Mouse (Mus musculus) MN1 (cell line): Measurements from ENCODE around the gene Plcg1.
A peak's percentile ranks its signal among the peaks of the same experiment; 100 is the strongest.

Experiments
- DNase-seq: peaks from one replicate; pipeline ENCODE4 v3.0.0-alpha.2; 2016; ENCODE audit warnings: low spot score

Gene Plcg1

DNA sequence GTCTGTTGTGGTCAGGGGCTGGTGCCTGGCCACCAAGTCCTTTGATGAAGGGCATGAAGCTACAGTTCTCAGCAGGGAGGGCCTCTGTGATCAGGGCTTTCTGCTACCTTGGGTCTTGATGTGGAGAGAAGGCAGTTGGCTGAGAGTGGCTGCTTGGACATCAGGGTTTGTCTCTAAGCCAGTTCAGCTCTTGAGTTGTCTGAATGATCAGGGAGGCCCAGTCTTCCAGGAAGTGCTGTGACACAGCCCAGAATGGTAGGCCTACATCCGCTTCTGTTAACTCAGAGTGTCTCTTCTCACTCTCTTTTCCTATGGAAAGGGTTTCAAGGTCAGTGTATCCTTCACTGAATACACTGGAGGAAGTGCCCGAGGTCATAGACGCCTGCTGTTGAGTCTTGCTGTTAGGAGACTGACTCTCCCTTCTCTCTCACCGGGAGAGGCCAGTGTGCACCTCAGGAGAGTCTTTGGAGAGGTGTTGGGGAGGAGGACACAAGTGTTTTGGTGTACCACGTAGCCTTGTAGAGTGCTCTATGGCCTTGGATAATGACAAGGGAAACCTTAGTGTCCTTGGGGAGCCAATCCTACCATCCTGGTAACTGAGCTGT, 4.7 kb downstream of the Plcg1 start:
- no peak for DNase-seq

DNA sequence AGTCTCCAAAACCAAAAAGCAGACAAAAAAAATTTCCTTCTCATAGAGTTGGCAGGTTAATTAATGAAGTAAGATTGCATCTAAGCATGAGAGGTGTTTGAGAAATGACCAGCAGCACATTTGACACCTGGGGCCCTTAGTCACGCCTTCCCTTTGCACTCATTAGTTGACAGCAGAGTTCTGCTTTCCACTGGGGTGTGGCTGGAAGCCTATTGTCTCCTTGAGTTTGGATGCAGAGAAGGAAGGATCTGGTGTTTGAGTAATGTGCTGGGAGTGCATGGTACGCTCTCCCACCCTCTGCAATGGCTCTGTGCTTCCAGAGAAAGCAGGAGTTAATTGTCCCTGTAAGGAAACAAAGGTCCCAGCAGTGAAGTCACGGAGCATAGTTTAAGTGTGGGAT, 5.4 kb downstream of the Plcg1 start:
- DNase-seq: no peak

DNA sequence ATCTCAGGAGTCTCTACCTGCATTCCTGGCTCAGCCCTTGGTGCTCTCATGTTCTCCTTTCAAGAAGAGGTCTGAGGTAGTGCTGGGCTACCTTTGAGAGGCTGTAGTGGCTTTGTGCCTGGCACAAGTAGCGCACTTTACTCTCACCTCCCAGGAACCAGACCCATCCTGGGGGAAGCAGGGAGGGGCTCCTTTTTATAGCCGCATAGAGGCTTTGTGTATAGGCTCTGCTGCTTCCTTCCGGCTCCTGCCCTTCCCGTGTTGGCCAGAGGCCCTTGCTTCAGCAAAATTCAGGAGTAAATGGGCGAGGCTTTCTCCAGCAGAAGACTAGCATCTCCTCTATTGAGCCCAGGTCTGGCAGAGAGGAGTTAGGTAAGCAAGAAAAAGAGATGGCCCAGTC, 7.3 kb downstream of the Plcg1 start:
- DNase-seq: no peak

DNA sequence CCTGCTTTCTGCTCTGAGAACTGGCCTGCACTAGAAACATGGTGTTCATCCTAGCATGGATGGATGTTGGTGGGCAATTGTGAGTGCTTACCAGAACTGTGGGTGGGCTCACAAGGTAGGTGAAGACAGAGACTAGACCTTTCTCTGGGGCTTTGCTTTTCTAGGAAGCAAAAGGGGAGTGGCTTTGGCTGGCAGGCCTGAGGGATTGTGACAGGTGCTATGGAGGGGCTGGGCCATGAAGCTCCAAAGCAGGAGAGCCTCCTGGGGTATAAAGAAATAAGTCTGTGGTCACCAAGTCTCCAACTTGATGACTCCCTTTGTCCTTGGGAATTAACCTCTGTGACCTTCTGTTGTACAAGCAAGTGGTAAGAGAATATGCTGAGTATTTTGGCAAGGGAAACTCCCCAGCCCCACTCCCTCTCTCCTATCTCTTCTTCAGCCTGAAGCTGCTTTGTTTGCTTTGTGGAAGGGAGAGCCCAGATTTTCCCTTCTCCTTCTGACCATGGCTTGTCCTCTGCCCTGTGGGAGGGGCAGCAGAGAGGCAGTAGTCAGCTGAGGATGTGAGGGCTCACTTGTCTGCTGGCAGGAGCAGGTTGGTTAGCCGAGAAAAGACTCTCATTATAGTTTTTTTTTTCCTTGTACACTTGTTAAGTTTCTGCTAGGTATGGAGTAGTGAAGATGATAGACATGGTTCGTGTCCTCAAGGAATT, 8.7 kb downstream of the Plcg1 start:
- no peak for DNase-seq

DNA sequence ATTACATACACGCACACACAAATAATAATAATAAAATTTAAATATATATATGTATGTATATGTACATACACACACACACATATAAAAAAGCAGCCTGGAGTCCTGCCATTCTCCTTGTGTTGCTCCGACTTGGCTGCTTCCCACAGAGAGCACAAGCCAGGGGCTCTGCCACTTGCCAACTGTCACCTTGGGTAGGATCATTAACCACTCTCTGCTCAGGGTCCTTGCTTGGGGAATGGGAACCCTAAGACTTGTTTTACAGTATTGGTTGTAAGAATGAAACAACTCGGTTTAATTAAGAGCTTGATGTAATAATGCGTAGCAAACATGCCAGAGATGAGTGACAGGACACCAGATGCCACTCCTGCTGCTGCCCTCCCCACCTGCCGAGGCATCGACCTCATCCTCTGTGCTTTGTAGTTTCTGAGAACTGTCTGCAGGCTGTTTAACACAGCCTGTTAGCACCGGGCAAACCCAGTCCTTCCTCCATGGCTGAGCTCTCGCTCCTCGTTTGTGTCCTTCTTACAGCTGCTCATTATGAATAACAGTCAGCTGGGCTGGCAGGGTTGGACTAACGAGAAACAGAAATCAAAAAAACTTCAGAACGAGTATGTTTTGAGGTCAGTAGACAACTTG, 9.5 kb downstream of the Plcg1 start:
- DNase-seq: no peak

DNA sequence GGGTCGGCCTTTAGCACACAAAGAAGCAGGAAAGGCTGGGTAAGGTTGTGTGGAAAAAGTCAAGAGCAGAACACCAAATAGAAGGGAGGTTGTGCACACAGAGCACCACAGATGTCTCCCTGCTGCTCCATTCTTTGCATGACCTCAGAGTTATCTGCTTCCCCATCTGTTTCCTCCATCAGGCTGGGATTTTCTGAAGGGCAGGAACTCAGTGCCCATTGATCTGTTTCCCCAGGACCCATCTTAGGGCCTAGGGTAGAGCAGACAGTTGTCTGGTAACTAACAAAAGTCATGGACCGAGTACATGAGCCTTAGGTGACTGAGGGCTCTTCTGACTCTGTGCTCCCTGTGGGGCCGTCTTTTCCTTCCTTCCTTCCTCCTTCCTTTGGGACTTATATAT, 10.5 kb downstream of the Plcg1 start:
- DNase-seq: no peak

DNA sequence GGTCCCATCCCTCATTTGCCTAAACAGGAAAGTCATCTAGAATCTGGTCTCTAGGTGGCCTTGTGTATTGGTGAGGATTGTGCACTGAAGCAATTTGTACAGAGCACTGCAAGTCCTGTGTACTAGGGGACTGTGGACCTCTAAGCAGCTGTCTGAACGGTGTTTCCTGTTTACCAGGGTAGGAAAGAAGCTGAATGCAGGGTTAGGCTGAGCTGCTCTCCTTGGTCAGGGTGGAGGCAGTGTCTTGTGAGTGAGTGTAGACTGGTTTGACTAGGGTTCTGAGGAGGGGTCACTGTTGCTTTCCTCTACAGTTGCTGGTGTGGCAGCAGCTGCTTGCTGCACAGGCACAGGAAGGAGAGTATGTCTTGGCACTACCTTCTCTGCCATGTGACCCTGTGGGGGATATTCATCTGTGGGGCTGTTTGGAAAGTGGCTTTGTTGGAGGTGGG, 11.1 kb downstream of the Plcg1 start:
- DNase-seq: no peak

DNA sequence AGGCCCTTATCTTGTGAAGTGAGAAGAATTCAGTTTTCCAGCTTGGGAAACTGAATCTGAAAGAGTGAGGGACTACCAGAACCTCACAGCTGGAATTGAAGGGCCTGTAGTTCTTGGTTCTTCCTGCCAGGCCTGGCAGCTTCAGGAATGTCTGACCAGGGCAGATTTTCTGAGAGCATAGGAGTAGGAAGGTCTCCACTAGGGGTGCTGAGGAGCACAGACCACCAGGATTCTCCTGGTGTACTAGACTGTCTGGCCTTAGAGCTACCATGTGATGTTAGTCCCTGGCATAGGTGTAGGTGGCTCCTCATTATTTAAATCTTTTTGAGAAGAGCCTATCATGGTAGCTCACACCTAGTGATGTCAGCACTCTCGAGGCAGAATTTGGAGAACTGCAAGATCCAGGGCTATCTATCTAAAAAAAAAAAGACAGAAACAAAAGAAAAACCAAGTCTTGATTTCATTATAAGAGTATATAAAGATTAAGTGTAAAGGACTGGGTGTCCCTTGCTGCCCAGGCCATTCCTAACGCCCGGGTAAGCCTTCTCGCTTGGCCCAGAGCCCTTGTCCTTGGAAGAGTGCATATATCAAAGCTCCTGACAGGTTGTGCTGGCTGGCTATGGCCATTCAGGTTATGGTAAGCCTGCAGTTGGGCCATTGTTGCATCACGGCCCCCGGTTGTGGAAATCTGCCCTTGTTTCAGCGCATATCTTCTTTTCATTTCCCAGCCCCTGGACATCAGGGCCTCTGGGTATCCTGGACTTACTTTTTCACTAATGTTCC, 13.1 kb downstream of the Plcg1 start:
- DNase-seq: peak; percentile 31

DNA sequence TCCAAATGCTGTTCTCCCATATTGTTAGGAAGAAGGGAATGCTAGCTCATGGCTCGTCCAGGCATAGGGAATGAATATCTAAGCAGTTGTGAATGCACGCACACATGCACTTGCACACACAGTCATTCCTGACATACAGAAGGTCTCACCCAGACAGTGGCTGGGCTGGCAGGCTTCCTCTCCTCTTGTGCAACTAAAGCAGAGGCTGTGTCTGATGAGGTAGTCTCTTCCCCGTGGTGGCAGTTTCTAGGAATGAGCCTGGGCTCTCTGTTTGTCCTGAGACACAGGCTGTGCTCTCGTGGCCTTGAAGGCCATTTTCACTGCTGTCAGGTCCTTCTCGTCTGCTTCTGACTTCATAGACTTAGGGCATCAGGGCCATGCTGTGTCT, 13.7 kb downstream of the Plcg1 start:
- no peak for DNase-seq

DNA sequence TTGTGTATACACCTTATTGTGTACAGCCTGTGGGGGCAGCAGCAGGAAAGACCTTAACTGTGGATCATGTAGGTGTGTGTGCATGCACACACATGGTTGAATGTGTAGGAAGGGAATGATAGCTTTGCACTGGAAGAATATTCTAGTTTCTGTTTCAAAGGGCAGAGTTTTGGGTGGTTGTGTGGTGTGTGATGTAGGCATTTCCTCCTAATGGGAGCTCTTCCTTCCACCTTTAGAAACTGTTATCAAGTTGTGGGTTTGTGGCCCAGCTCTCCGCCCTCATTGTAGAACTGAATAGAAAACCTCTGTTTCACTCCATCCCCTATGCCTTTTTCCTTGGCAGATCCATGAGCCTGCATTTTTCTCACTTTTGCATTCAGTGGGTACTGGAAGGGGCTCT, 14.4 kb downstream of the Plcg1 start:
- DNase-seq: no peak

DNA sequence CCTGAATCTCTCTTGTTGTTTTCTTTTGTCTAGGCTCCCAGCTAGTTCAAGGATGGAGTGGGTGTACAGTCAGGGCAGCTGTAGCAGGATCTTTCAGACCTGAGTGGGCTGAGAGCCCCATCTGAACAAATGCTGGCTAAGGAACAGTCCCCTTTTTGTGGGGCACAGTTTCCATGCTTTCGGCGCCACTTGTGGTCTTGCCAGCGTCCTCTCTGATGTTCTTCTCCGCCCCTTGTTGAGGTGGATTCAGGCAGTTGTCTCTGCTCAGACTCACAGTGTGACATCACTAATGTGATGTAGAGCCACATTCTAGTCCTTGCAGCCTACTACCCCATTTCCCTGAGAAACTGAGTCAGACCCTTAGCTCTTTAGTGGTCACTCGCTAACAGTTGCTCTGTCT, 15.5 kb downstream of the Plcg1 start:
- no peak for DNase-seq

DNA sequence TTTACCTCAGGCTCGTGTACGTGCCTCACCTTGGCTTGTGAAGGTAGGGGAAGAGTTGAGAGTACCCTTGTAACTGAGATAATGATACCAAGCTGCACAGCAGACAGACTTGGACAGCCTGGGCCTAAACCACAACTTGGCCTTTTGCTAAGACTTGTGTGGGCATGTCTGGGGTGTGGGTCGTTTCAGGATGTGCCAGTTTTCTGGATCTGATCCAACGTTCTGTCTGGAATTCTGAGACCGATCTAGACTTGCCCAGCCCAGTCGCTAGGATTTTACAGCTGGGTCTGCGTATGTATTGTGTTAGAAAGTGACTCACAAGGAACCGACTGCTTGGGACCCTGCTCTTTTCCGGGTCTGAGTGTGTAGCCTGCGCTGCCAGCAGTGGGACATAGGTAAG, 16.0 kb downstream of the Plcg1 start:
- no peak for DNase-seq

DNA sequence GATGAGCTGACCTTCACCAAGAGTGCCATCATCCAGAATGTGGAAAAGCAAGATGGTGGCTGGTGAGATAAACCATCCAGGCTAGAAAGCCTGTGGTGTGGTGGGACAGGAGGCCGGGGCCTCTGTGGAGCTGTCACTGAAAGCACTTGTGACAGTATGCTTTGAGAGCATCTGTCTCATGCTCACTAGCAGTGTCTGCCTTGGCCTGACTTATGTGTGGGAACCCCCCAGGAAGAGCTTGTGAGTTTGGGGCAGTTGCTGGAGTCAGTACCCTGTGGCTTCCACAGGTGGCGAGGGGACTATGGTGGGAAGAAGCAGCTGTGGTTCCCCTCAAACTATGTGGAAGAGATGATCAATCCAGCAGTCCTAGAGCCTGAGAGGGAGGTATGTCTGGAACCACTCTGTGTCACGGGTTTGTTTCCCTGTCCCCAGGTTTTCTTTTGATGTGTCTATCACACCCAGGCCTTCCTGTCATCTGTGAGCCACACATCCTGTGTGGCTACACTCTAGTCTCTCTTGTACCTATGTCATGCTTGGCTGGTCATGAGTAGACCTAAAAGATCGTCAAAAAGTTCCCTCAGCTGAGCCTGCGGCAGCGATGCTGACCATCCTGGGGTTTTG, 25.6 kb downstream of the Plcg1 start:
- no peak for DNase-seq

DNA sequence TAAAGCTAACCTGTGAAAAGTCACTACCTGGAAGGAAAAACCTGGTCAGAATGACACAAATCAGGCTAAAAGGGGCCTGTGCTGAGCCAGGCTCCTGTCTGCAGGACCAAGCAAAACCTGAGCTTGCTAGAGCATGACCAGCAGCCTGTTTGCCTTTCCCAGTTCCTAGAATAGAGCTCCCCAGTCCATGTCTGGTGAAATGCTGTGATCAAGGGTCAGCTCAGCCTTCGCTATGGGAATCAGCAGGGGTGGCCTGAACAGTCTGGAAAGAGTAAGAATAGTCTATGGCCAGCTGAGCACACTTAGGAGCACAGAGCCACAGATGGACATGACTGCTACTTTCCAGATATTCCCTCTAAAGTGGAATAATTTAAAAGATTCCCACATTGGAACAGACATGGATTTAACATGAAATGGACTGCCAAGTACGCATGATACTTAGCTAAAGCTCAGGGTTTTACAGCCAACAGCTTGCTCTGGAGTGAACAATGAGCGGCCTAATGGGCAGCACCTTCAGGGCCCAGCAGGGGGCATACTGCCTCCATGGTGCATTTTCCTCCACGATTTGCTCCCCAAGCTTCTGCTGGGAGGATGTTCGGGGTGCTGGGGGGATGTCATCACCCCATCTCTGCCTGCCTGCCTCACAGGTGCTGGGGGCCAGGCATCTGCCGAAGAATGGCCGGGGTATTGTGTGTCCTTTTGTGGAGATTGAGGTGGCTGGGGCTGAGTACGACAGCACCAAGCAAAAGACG, 29.5 kb downstream of the Plcg1 start:
- DNase-seq: no peak

DNA sequence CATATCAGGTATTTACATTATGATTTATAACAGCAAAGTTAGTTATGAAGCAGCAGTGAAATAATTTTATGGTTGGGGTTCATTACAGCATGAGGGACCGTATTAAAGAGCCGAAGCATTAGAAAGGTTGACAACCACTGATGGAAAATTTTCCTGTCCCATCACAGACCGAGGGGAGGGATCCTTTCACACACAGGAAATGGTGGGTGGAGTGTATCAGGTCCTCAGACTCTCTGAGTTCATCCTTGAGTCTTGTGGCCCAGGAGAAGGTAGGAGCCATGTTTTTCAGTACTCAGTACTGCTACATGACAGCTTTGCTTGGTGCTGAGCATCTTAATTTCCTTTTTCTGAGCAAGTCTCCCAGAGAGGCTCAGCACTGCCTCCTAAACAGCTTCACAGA, 32.7 kb downstream of the Plcg1 start:
- no peak for DNase-seq

DNA sequence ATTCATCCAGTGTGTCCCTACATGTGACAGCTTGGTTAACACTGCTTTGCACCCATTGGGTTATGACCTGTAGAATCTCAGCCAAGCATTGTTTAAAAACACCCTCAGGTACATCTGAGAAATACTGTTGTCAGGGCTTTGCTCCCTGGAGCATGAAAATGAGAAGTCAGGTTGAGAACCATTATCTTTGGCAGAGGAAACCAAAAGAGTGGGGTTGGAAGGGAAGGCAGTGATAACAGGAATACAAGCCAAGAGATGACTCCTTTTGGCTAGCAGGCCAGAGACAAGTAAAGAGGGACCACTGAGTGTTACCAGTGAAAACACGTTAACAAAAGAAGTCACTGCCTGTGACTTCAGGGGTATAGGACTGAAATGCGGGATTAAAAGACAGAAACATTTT, 33.3 kb downstream of the Plcg1 start:
- DNase-seq: no peak

DNA sequence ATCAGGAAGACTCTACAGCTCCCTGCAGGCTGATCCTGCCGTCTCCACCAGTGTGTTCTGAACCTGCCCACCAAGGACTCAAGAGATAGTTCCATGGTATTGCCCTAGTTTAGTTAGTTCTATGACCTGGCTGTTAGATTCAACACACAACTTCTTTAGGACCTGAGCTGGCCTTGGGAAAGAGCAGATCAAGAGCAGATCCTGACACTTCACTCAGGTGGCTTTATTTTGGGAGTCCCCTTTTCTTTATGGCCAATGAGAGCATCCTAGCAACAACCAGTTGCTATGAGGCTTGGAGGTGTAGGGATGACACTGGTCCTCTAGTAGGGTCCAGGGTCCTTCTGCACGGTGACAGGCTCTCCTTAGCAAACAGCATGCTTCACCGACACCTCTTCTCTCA, 34.0 kb downstream of the Plcg1 start:
- no peak for DNase-seq

DNA sequence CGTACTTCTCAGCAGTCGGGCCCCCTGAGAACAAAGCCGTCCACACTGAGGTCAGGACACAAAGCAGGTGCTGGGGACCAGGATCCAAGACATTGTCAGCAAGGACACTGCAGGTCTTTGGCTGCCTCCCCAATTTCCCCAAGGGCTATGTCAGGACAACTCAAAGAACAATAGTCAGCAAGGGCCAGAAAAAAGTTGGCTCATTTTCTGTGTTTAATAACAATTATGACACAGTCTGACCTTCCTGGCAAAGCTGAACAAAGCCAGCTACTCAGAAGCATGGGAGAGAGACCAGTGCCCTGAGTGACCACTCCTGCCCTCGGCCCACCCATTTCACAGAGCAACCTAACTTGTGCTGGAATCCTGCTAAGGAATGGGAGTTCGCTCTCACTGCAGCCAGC, 35.3 kb downstream of the Plcg1 start:
- no peak for DNase-seq

DNA sequence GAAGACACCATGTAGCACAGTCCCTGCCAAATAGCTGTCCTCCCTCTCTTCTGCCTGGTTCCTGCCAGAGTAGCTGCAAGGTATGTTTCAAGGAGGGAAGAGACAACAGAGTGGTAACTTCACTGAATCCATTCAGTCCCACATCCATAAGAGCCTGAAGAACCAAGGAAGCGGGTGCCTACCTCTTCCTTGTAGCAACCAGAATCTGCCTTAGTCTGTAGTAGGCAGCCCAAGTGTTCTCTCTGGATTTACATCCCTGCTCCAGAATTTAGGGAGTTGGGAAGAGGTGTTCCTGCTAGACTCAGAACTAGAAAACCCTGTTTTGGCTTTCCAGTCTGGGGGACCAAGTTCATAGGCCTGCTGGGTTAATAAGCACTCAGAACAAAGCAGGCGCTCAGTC, 36.1 kb downstream of the Plcg1 start:
- DNase-seq: no peak

DNA sequence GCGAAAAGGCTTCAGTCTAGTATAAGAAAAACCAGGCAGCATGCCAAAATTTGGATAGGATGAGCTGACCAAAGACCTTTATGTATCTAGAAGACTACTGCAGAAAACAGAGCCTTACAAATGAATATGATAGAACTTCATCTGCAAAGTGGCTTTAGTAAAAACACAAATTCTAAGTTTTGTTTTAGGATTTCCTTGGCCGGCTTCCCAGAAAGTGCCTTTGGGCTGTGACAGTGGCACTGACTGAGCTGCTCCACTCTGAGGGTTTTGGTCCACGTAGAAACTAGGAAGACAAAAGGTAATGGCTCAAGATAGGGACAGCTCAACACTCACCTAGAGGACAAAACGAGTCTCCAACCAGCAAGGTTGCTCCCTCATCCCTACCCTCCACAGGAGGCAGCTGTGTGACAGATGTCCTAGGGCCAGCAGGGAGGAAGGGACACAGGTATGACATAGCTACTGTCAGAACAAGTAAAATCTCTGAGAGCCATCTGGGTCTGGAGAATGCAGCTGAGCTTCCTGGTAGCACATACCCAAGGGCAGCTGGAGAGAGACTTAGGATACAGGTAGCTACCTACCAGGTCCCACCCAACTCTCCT, 37.1 kb downstream of the Plcg1 start:
- DNase-seq: peak; percentile 13

DNA sequence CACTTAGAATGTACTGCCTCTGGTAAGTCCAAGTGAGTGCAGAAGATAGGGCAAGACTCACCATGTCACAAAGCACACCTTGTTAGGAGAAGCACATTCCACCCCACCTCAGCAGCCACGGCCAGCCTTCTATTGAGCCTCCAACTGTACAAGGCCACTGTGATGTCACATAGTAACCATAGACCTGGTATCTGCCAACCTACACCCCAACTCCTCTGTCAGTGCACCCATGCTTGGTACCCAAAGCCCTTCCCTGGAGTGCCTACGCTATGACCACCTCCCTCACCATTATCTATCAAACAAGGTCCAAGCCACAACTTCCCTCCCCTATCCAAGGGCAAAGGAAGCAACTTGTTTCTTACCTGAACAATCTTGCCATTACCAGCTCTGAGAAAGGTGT, 37.9 kb downstream of the Plcg1 start:
- no peak for DNase-seq
